Mouse (Mus musculus) midbrain, postnatal 0 days (tissue): ENCODE measurements around the gene Slc5a5. TPM values are rescaled to one million over a fixed set of nuclear protein-coding genes. Genes with fewer than 3 reads are reported as not detected.

Source experiments
- ATAC-seq: fragments of 200-750 bp; cut with Nextera tagmentation; 2 replicates; pipeline ENCODE4 v1.8.0; 2017; ENCODE audit warnings: moderate number of reproducible peaks, mild to moderate bottlenecking, moderate TSS enrichment, moderate library complexity; ENCODE audit not compliant: low FRiP score
- DNase-seq: peaks from one replicate; pipeline ENCODE4 v3.0.0-alpha.2; 2015; ENCODE audit warnings: low spot score
- H3K27ac ChIP-seq: fragments of 300-500 bp; sonication (generic); 2 replicates; pipeline ENCODE4 v1.5.1; 2014; ENCODE audit warnings: low read depth, mild to moderate bottlenecking, low read length, mixed read lengths
- H3K27me3 ChIP-seq: fragments of 300-500 bp; sonication (generic); 2 replicates; pipeline ENCODE4 v1.6.1; 2014; ENCODE audit warnings: low read length, control low read depth, mixed read lengths; ENCODE audit not compliant: insufficient read depth
- H3K36me3 ChIP-seq: fragments of 300-500 bp; sonication (generic); 2 replicates; pipeline ENCODE4 v1.6.1; 2014; ENCODE audit warnings: low read length, control low read depth, mixed read lengths; ENCODE audit not compliant: insufficient read depth
- H3K4me1 ChIP-seq: fragments of 300-500 bp; sonication (generic); 2 replicates; pipeline ENCODE4 v1.6.1; 2014; ENCODE audit warnings: mild to moderate bottlenecking, control low read depth, antibody characterized with exemption, low read length, mixed read lengths; ENCODE audit not compliant: insufficient read depth
- H3K4me2 ChIP-seq: fragments of 300-500 bp; sonication (generic); 2 replicates; pipeline ENCODE4 v1.6.1; 2014; ENCODE audit warnings: low read depth, mild to moderate bottlenecking, low read length, mixed read lengths; ENCODE audit not compliant: poor library complexity, severe bottlenecking
- H3K4me3 ChIP-seq: fragments of 300-500 bp; sonication (generic); 2 replicates; pipeline ENCODE4 v1.5.1; 2014; ENCODE audit warnings: low read depth, mild to moderate bottlenecking, low read length, moderate library complexity
- H3K9ac ChIP-seq: fragments of 300-500 bp; sonication (generic); replicated peaks from 2 replicates; pipeline ENCODE4 v1.6.1; 2014; ENCODE audit warnings: mild to moderate bottlenecking, low read length, moderate library complexity, mixed read lengths; ENCODE audit not compliant: poor library complexity, severe bottlenecking
- H3K9me3 ChIP-seq: fragments of 300-500 bp; sonication (generic); 2 replicates; pipeline ENCODE4 v1.6.1; 2016; ENCODE audit warnings: low read length, control low read depth
- CTCF ChIP-seq: IDR thresholded peaks from 2 replicates; pipeline ENCODE4 v1.5.1; 2016; ENCODE audit warnings: antibody characterized with exemption, mild to moderate bottlenecking
- WGBS: fragments of 180-500 bp; shearing (Covaris S2); extraction: QIAGEN DNeasy Blood & Tissue Kit; methylation state at CpG from one replicate; pipeline ENCODE4 v1.1.7; 2014; 5-methylcytosine and 5-hydroxymethylcytosine counted together
- polyA plus RNA-seq: library from polyadenylated mRNA; unstranded; fragments of >200 nt; fragmentation: Nextera tagmentation; extraction: Ambion mirVana; gene quantifications from 2 replicates; pipeline ENCODE4 v1.2.1, GENCODE M21; 2015
- total RNA-seq: library from RNA; depleted of rRNA; stranded (reverse); fragments of >200 nt; gene quantifications from 2 replicates; pipeline ENCODE4 v1.2.3, GENCODE M21; 2014

Gene Slc5a5
- total and polyA plus RNA-seq, 2 experiments from 2014 or later = 2.1 to 3.7 TPM

DNA sequence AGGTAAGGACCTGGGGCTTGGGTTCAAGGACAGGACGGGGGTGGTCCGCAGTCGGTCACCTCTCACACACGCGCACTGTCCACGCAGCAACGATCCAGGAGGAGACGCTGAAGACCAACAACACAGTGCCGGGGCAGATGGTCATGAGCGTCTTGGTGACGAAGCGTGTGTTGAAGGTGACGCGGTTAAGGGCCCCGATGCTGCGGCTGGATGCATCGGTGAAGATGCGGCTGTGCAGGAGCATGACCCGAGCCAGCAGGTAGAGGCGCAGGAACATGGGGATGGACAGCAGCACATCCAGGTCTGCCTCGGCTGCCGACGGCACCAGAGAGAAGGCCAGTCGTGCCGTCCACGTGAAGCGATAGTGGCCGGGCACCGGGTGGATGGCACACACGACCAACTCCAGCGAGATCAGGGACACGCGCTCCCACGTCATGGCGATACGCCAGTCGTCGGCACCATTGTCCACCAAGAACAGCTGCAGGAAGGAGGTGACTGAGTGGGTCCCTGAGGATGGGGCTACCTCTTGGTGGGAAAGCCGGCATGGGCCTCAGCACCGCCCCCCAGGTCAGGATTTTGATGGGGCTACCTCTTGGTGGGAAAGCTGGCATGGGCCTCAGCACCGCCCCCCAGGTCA, 39.8 kb downstream of the Slc5a5 start:
- Histone ChIP-seq H3K9me3 (no peaks in the 10 kb centered on the region), H3K36me3 (0 out of 2 replicates have a peak, but pooled peaks cover 10% of the 10 kb centered on the region), H3K9ac (no peak overlapping the region), H3K27me3 (no peaks in the 10 kb centered on the region), H3K4me2 (no peak overlapping the region), H3K4me1 (peaks cover 11% of the 10 kb centered on the region; the same call in 1 of the 2 replicates), H3K27ac (no peak overlapping the region), H3K4me3 (no peak overlapping the region)
- WGBS = 94% methylated on average over 38 of the region's 41 CpGs
- ATAC-seq = no peak
- no peak for TF ChIP-seq CTCF
- DNase-seq = no peak

GRCm38 (mm10) chr8:70851837-70852236, 40.7 kb downstream of the Slc5a5 start:
- Histone ChIP-seq H3K27me3 (no peaks in the 10 kb centered on the region), H3K27ac (no peak overlapping the region), H3K4me1 (peaks cover 7% of the 10 kb centered on the region; the same call in 1 of the 2 replicates), H3K9ac (no peak overlapping the region), H3K4me2 (no peak overlapping the region), H3K4me3 (no peak overlapping the region), H3K9me3 (no peaks in the 10 kb centered on the region), H3K36me3 (0 out of 2 replicates have a peak, but pooled peaks cover 10% of the 10 kb centered on the region)
- DNase-seq (no peak), ATAC-seq (no peak)
- 69% methylated on average over 6 of the region's 6 CpGs for WGBS
- TF ChIP-seq CTCF = no peak

DNA sequence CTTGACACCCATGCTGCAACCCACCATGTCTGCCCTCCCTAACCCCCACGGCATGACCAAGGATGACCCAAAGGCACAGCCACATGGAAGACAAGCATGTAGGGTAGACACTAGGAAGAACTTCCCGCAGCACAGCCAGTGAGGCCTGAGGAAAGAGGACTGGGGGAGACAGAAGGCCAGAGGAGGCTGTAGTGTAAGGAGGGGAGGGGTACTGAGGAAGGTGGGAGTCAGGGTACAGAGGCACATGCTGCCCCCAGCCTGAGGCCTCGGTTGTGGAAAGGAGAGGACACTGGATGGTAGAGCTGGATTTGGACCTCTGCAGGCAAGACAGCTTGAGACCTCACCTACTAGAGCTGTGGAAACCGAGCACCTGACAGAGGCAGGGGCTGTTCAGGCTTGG, 41.6 kb downstream of the Slc5a5 start:
- Histone ChIP-seq H3K9ac (no peak overlapping the region), H3K4me3 (no peak overlapping the region), H3K4me1 (no peaks in the 10 kb centered on the region; the same call in 1 of the 2 replicates), H3K27ac (no peak overlapping the region), H3K27me3 (no peaks in the 10 kb centered on the region), H3K36me3 (0 out of 2 replicates have a peak, but pooled peaks cover 10% of the 10 kb centered on the region), H3K4me2 (no peak overlapping the region), H3K9me3 (no peaks in the 10 kb centered on the region)
- TF ChIP-seq CTCF = no peak
- ATAC-seq (no peak), DNase-seq (no peak)
- 83% methylated on average over 4 of the region's 4 CpGs for WGBS

GRCm38 (mm10) chr8:70850132-70850845, 42.3 kb downstream of the Slc5a5 start:
- Histone ChIP-seq H3K4me2 (no peak overlapping the region), H3K4me1 (no peaks in the 10 kb centered on the region; the same call in 1 of the 2 replicates), H3K9ac (no peak overlapping the region), H3K36me3 (0 out of 2 replicates have a peak, but pooled peaks cover 10% of the 10 kb centered on the region), H3K27ac (no peak overlapping the region), H3K4me3 (no peak overlapping the region), H3K27me3 (no peaks in the 10 kb centered on the region), H3K9me3 (no peaks in the 10 kb centered on the region)
- WGBS = 88% methylated on average over 7 of the region's 7 CpGs
- ATAC-seq (no peak), DNase-seq (no peak)
- no peak for TF ChIP-seq CTCF

GRCm38 (mm10) chr8:70849333-70849990, 43.1 kb downstream of the Slc5a5 start:
- Histone ChIP-seq H3K4me1 (no peaks in the 10 kb centered on the region), H3K4me2 (no peak overlapping the region), H3K36me3 (0 out of 2 replicates have a peak, but pooled peaks cover 10% of the 10 kb centered on the region), H3K27me3 (no peaks in the 10 kb centered on the region), H3K9ac (no peak overlapping the region), H3K4me3 (no peak overlapping the region), H3K9me3 (no peaks in the 10 kb centered on the region), H3K27ac (no peak overlapping the region)
- ATAC-seq (no peak), DNase-seq (no peak)
- no peak for TF ChIP-seq CTCF
- 92% methylated on average over 3 of the region's 3 CpGs for WGBS
